Mouse (Mus musculus) adrenal gland, adult 8-10 months (tissue): ENCODE results near the gene Zfp346. TPM values are rescaled to one million over a fixed set of nuclear protein-coding genes. Genes with fewer than 3 reads are reported as not detected.
A peak's percentile ranks its signal among the peaks of the same experiment; 100 is the strongest.
"Not testable (repeated sequence)": the region's sequence is repeated elsewhere in the genome, so short reads cannot be mapped to it uniquely, and the experiment has no call there.

Experiments
- DNase-seq: peaks from one replicate; pipeline ENCODE4 v3.0.0; 2022
- total RNA-seq, 4 experiments: library from RNA; stranded (reverse); gene quantifications; 2 replicates each; pipeline ENCODE4 v1.2.4; 2022

The Zfp346 gene
- 10 to 100 TPM; 50.4 to 83.6 (median 73.9) TPM for total RNA-seq

GRCm38 (mm10) chr13:55105045-55105952, at the start of gene Zfp346:
Gene Zfp346 (plus strand): TSS chr13:55105311.
- peak; percentile 96 for DNase-seq

- no peak for DNase-seq
Observed at GRCm38 (mm10) chr13:55058042-55058441, 47.1 kb upstream of the Zfp346 start.

- no peak for DNase-seq
Observed at GRCm38 (mm10) chr13:55063276-55063675, 41.8 kb upstream of the Zfp346 start.

- no peak for DNase-seq
Observed at GRCm38 (mm10) chr13:55069719-55070118, 35.4 kb upstream of the Zfp346 start.

- DNase-seq: no peak
Observed at GRCm38 (mm10) chr13:55071322-55071721, 33.8 kb upstream of the Zfp346 start.

- no peak for DNase-seq
Observed at GRCm38 (mm10) chr13:55075597-55075996, 29.5 kb upstream of the Zfp346 start.

GRCm38 (mm10) chr13:55092588-55092987, 12.5 kb upstream of the Zfp346 start:
- DNase-seq: no peak

- not testable (repeated sequence) for DNase-seq
Observed at GRCm38 (mm10) chr13:55097841-55098240, 7.3 kb upstream of the Zfp346 start.

- no peak for DNase-seq
Observed at GRCm38 (mm10) chr13:55099066-55099725, 5.9 kb upstream of the Zfp346 start.

- DNase-seq: peak; percentile 63
Observed at GRCm38 (mm10) chr13:55099726-55100478, 5.2 kb upstream of the Zfp346 start, which contains the start of gene Uimc1. Gene Uimc1 (minus strand): TSS chr13:55100300.

GRCm38 (mm10) chr13:55101627-55102026, 3.5 kb upstream of the Zfp346 start:
- no peak for DNase-seq

- DNase-seq: no peak
Observed at GRCm38 (mm10) chr13:55102366-55102765, 2.7 kb upstream of the Zfp346 start.

- DNase-seq: no peak
Observed at GRCm38 (mm10) chr13:55103351-55103750, 1.8 kb upstream of the Zfp346 start.

GRCm38 (mm10) chr13:55105953-55106691, 1.0 kb downstream of the Zfp346 start:
- peak; percentile 83 for DNase-seq

- DNase-seq: no peak
Observed at GRCm38 (mm10) chr13:55107116-55107515, 2.0 kb downstream of the Zfp346 start.

- DNase-seq: peak; percentile 79
Observed at GRCm38 (mm10) chr13:55107694-55108093, 2.6 kb downstream of the Zfp346 start.

- DNase-seq: no peak
Observed at GRCm38 (mm10) chr13:55114375-55114774, 9.3 kb downstream of the Zfp346 start.

- no peak for DNase-seq
Observed at GRCm38 (mm10) chr13:55124903-55125302, 19.8 kb downstream of the Zfp346 start.

- no peak for DNase-seq
Observed at GRCm38 (mm10) chr13:55133448-55133847, 28.3 kb downstream of the Zfp346 start, which contains the start of gene Gm17617. Gene Gm17617 (minus strand): TSS chr13:55133548.

GRCm38 (mm10) chr13:55135382-55135781, 30.3 kb downstream of the Zfp346 start:
- DNase-seq: no peak

- no peak for DNase-seq
Observed at GRCm38 (mm10) chr13:55140271-55140670, 35.2 kb downstream of the Zfp346 start.
